Mouse (Mus musculus): ENCODE results near the gene Stxbp1.

DNA sequence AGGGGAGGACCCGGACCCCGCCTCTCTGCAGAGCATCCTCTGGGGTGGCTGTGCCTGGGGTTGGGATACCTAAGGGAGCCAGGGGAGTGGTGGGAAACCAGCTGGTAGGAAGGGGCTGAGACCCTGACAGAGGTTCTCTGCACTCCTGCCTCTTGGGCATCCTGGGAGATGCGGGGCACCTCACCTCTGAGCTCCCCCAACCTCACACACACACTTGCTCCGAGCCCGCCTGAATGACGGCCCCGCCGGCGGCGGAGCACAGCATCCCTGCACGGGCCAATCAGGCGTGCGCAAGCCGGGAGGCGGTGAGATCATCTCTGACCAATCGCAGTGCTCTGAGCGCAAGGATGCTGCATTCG lies 104.9 kb downstream of the Stxbp1 start:
- TF ChIP-seq CTCF (IDR thresholded peaks at IDR 0.05; ENCODE audit: control insufficient read depth, insufficient read depth, low read length): no peak
- no peak for TF ChIP-seq POLR2A (IDR thresholded peaks at IDR 0.05; ENCODE audit: borderline replicate concordance, control insufficient read depth, low read depth, low read length)
